Mouse (Mus musculus) midbrain, embryonic 11.5 days (tissue): ENCODE measurements around the gene Csnk2b. TPM values are rescaled to one million over a fixed set of nuclear protein-coding genes. Genes with fewer than 3 reads are reported as not detected.

Experiments
- ATAC-seq: fragments of 200-750 bp; cut with Nextera tagmentation; 2 replicates; pipeline ENCODE4 v1.8.0; 2017; ENCODE audit warnings: moderate TSS enrichment, moderate library complexity; ENCODE audit not compliant: low FRiP score
- DNase-seq: peaks from one replicate; pipeline ENCODE4 v3.0.0; 2015; ENCODE audit warnings: low spot score; ENCODE audit errors: missing footprints
- H3K27ac ChIP-seq: fragments of 300-500 bp; sonication (generic); 2 replicates; pipeline ENCODE4 v1.5.1; 2014; ENCODE audit warnings: low read depth, low read length
- H3K27me3 ChIP-seq: fragments of 300-500 bp; sonication (generic); 2 replicates; pipeline ENCODE4 v1.6.1; 2014; ENCODE audit warnings: mild to moderate bottlenecking, low read length, moderate library complexity, mixed read lengths; ENCODE audit not compliant: control insufficient read depth, insufficient read depth
- H3K36me3 ChIP-seq: fragments of 300-500 bp; sonication (generic); 2 replicates; pipeline ENCODE4 v1.6.1; 2014; ENCODE audit warnings: mild to moderate bottlenecking, low read length, moderate library complexity, mixed read lengths; ENCODE audit not compliant: control insufficient read depth, insufficient read depth
- H3K4me1 ChIP-seq: fragments of 300-500 bp; sonication (generic); 2 replicates; pipeline ENCODE4 v1.6.1; 2014; ENCODE audit warnings: low read length; ENCODE audit not compliant: control insufficient read depth, insufficient read depth
- H3K4me2 ChIP-seq: fragments of 300-500 bp; sonication (generic); 2 replicates; pipeline ENCODE4 v1.6.1; 2014; ENCODE audit warnings: mild to moderate bottlenecking, moderate library complexity
- H3K4me3 ChIP-seq: fragments of 300-500 bp; sonication (generic); 2 replicates; pipeline ENCODE4 v1.5.1; 2014; ENCODE audit warnings: low read depth, low read length
- H3K9ac ChIP-seq: fragments of 300-500 bp; sonication (generic); 2 replicates; pipeline ENCODE4 v1.6.1; 2014; ENCODE audit warnings: low read length
- H3K9me3 ChIP-seq: fragments of 300-500 bp; sonication (generic); 2 replicates; pipeline ENCODE4 v1.6.1; 2016; ENCODE audit warnings: low read length; ENCODE audit not compliant: control insufficient read depth
- WGBS: fragments of 180-500 bp; shearing (Covaris S2); extraction: QIAGEN DNeasy Blood & Tissue Kit; methylation state at CpG from one replicate; pipeline ENCODE4 v1.1.7; 2014; 5-methylcytosine and 5-hydroxymethylcytosine counted together
- polyA plus RNA-seq: library from polyadenylated mRNA; unstranded; fragments of >200 nt; fragmentation: Nextera tagmentation; extraction: Ambion mirVana; gene quantifications from 2 replicates; pipeline ENCODE4 v1.2.1, GENCODE M21; 2014

Csnk2b gene
- polyA plus RNA-seq, 1 experiment from 2014 or later: 293 TPM

DNA sequence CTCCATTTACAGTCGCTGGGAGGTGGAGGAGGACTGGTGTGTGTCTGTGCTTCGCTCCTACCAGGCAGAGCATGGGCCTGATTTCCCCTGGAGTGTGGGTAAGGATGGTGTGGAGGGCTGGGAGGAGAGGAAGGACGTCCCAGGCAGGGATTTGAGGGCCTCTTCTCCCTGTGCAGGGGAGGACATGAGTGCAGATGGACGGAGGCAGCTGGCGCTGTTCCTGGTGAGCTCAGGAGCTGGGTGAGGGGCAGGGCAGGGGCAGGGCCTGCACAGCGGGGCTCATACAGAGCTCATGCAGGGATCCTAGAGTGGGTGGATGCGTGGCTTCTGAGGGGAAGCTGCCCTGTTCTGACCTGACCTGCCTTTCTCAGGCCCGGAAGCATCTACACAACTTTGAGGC is 19.6 kb downstream of the Csnk2b start:
- no peak overlapping the region for H3K4me3 ChIP-seq
- H3K4me1 ChIP-seq: peaks cover 8% of the 10 kb centered on the region
- DNase-seq (no peak), ATAC-seq (no peak)
- 76% methylated on average over 8 of the region's 8 CpGs for WGBS
- no peak overlapping the region for H3K4me2 ChIP-seq
- H3K27me3 ChIP-seq: no peaks in the 10 kb centered on the region
- no peaks in the 10 kb centered on the region for H3K9me3 ChIP-seq
- no peak overlapping the region for H3K9ac ChIP-seq
- H3K27ac ChIP-seq: no peak overlapping the region
- H3K36me3 ChIP-seq: peaks cover 6% of the 10 kb centered on the region

- 89% methylated on average over 11 of the region's 11 CpGs for WGBS
- H3K27ac ChIP-seq: no peak overlapping the region
- peaks cover 5% of the 10 kb centered on the region for H3K4me1 ChIP-seq
- DNase-seq (no peak), ATAC-seq (no peak)
- H3K4me2 ChIP-seq: no peak overlapping the region
- H3K9me3 ChIP-seq: no peaks in the 10 kb centered on the region
- H3K9ac ChIP-seq: no peak overlapping the region
- H3K27me3 ChIP-seq: no peaks in the 10 kb centered on the region
- H3K36me3 ChIP-seq: peaks cover 8% of the 10 kb centered on the region
- no peak overlapping the region for H3K4me3 ChIP-seq
These were observed 20.7 kb downstream of the Csnk2b start for GRCm38 (mm10) chr17:35101161-35101560.

DNA sequence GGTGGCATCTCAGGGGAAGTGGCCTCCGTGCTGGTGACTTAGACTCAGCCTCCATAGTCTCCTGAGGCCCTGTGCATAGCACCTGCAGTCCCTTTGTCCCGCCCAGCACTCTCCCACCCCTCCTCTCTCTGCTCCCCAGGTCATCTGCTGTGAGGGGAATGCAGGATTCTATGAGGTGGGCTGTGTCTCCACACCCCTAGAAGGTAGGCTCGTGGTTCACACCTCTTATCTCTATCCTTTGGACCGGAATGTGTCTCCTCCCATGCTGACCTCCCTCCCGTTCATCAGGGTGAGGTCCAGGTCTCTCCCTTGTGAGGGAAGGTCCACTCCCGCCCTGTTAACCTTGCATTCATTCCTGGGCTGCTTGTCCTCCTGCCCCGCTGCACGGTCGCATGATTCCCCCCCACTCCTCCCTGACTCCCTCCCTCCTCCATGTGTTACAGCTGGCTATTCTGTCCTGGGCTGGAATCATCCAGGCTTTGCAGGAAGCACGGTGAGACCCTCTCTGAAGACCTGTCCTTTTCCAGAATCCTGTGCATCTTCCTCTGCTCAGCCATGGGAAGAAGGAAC is 21.6 kb downstream of the Csnk2b start:
- Histone ChIP-seq H3K27me3 (no peaks in the 10 kb centered on the region), H3K9ac (no peak overlapping the region), H3K9me3 (no peaks in the 10 kb centered on the region), H3K4me3 (no peak overlapping the region), H3K27ac (no peak overlapping the region), H3K4me1 (no peaks in the 10 kb centered on the region), H3K4me2 (no peak overlapping the region), H3K36me3 (peaks cover 8% of the 10 kb centered on the region)
- DNase-seq (no peak), ATAC-seq (no peak)
- WGBS: 77% methylated on average over 10 of the region's 10 CpGs

DNA sequence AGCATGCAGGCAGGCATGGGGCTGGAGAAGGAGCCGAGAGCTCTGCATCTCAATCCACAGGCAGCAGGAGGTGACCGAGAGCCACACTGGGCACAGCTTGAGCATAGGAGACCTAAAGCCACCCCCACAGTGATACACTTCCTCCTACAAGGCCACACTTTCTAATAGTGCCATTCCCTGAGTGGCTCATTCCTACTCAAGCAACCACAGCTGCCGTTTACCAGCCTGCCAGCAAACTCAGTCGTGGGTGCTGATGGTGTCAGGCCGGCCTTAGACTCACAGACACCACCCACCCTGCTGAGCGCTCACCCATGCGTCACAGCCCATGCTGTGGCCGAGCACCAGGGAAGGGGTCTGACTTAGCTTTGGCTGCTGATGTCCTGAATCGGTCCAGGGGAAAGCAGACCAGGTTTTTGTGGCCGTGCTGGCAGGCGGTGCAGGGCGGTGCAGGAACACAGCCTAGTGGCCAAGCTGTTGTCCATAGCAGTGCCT is 24.6 kb downstream of the Csnk2b start:
- H3K9me3 ChIP-seq: no peaks in the 10 kb centered on the region
- no peak overlapping the region for H3K4me2 ChIP-seq
- no peak for ATAC-seq
- no peak overlapping the region for H3K27ac ChIP-seq
- WGBS: 70% methylated on average over 12 of the region's 12 CpGs
- H3K4me1 ChIP-seq: no peaks in the 10 kb centered on the region
- H3K9ac ChIP-seq: no peak overlapping the region
- H3K27me3 ChIP-seq: no peaks in the 10 kb centered on the region
- H3K4me3 ChIP-seq: no peak overlapping the region
- peaks cover 10% of the 10 kb centered on the region for H3K36me3 ChIP-seq
- DNase-seq: peak; percentile 73

DNA sequence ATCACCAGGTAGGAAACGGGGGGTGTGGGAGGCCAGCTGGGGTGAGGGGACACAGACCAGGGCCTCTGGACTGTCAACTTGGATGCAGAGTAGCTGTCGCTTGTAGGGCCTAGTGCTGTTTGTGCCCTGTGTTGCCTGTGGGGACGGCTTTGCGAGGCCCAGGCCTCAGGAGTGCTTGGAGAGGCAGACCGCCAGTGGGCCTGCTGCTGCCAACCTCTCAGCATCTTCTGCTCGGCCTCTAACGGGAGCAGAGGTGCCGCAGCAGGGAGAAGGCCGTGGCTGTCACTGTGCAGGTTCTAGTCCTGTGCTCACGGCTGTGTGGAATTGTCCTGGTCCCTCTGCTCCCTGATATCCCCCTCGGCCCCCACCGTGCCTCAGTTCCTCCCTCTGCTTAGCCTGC is 25.3 kb downstream of the Csnk2b start:
- Histone ChIP-seq H3K36me3 (peaks cover 10% of the 10 kb centered on the region), H3K4me1 (no peaks in the 10 kb centered on the region), H3K4me2 (no peak overlapping the region), H3K9ac (no peak overlapping the region), H3K4me3 (no peak overlapping the region), H3K27me3 (no peaks in the 10 kb centered on the region), H3K9me3 (no peaks in the 10 kb centered on the region), H3K27ac (no peak overlapping the region)
- DNase-seq: no peak
- WGBS: 82% methylated on average over 12 of the region's 12 CpGs
- ATAC-seq: no peak

GRCm38 (mm10) chr17:35094475-35095365 is 27.1 kb downstream of the Csnk2b start:
- H3K36me3 ChIP-seq: peaks cover 5% of the 10 kb centered on the region; the same call in 1 of the 2 replicates
- no peaks in the 10 kb centered on the region for H3K27me3 ChIP-seq
- no peak overlapping the region for H3K9ac ChIP-seq

DNA sequence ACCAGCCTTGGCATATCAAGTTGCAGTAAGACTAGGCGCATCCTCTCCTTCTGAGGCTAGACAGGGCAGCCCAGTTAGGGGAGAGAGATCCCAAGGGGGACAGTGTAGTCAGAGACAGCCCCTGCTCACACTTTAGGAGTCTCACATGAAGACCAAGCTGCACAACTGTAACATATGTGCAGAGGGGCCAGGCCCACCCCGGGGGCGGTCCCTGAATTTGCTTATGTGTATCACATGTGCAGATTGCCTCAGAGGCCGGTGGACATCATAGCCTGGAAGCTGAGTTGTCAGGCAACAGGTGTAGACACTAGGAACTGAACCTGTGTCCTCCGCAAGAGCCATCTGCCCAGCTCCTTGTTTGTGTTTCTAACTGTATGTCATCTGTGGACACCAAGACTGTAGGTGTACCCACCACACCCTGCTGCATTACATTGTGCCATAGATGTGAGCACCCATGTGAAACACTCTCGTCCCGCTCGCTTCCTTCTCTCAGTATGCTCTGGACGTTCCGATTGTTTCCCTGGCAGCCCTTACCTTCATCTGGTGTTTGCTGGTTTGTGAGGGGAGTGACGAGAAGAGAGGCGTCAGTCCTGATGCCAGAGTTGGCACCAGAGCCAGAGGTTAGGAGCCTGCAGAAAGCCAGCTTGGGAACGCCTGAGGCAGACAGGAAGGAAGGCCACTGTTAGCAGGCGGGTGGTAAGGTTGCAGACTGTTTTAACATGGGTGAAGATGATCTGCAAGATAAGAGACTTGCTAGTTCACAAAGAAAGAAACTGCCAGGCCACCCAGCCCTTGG is 29.3 kb downstream of the Csnk2b start:
- 88% methylated on average over 14 of the region's 14 CpGs for WGBS
- H3K9ac ChIP-seq: no peak overlapping the region

More at GRCm38 (mm10) chr17:35094475-35095365, 27.1 kb downstream of the Csnk2b start:
- Histone ChIP-seq H3K4me2 (no peak overlapping the region), H3K4me1 (peaks cover 5% of the 10 kb centered on the region), H3K9me3 (no peaks in the 10 kb centered on the region), H3K4me3 (no peak overlapping the region), H3K27ac (no peak overlapping the region)
- no peak for ATAC-seq
- DNase-seq: no peak
- WGBS: 91% methylated on average over 15 of the region's 15 CpGs

DNA sequence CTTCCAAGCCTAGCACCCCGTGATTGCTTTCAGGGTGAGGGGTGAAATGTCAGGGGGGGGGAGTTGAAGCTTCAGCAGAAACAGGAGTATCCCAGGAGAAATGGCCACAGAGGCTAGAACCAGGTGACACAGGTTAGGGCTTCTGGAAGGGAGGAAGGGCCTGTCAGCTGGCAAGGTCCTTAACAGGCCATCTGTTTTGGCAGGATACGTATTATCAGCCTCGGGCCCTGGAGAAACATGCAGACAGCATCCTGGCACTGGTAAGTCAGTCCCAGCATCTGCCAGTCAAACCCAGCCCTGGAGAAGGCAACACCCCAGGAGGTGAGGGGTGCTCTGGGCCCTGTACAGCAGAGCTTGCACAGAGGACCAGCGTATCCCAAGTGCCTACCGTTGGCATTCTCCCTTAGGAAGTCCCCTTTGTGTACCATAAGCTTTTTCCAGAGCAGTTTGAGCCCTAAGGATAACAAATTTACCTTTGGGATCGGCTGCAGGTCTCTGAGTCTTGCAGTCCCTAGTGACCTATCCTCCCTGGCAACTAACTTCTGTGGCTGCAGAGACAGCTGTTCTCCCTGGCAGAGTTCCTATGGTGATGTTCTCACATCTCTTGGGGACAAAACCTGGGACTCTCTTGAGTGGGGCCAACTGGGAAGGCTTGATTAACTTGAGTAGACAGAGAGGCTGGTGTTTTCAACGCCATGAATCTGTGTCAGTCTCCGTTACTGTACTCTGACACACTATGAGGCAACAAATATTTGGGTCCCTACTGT is 31.5 kb downstream of the Csnk2b start:
- Histone ChIP-seq H3K27me3 (no peaks in the 10 kb centered on the region), H3K4me1 (peaks cover 5% of the 10 kb centered on the region), H3K4me3 (peak overlapping the region; percentile 60), H3K9ac (peak overlapping the region; percentile 92; the same call in 1 of the 2 replicates), H3K27ac (no peak overlapping the region), H3K36me3 (peaks cover 2% of the 10 kb centered on the region; the same call in 1 of the 2 replicates), H3K4me2 (peak overlapping the region; percentile 47), H3K9me3 (no peaks in the 10 kb centered on the region)
- ATAC-seq (no peak), DNase-seq (no peak)
- 82% methylated on average over 8 of the region's 8 CpGs for WGBS

More for the DNA sequence above, 29.3 kb downstream of the Csnk2b start:
- no peaks in the 10 kb centered on the region for H3K27me3 ChIP-seq
- H3K4me1 ChIP-seq: peaks cover 5% of the 10 kb centered on the region
- no peak overlapping the region for H3K4me3 ChIP-seq
- H3K27ac ChIP-seq: no peak overlapping the region
- DNase-seq (no peak), ATAC-seq (no peak)
- H3K4me2 ChIP-seq: no peak overlapping the region
- peaks cover 5% of the 10 kb centered on the region; the same call in 1 of the 2 replicates for H3K36me3 ChIP-seq
- H3K9me3 ChIP-seq: no peaks in the 10 kb centered on the region
